Mouse (Mus musculus): ENCODE data around the gene Haus6. TPM values are rescaled to one million over a fixed set of nuclear protein-coding genes. Genes with fewer than 3 reads are reported as not detected.
"Not testable (repeated sequence)": the region's sequence is repeated elsewhere in the genome, so short reads cannot be mapped to it uniquely, and the experiment has no call there.

Gene Haus6
- polyA plus RNA-seq (2014; fragmentation: Nextera tagmentation; extraction: Ambion mirVana), result 30.7 and 32.6 TPM in 2 replicates

DNA sequence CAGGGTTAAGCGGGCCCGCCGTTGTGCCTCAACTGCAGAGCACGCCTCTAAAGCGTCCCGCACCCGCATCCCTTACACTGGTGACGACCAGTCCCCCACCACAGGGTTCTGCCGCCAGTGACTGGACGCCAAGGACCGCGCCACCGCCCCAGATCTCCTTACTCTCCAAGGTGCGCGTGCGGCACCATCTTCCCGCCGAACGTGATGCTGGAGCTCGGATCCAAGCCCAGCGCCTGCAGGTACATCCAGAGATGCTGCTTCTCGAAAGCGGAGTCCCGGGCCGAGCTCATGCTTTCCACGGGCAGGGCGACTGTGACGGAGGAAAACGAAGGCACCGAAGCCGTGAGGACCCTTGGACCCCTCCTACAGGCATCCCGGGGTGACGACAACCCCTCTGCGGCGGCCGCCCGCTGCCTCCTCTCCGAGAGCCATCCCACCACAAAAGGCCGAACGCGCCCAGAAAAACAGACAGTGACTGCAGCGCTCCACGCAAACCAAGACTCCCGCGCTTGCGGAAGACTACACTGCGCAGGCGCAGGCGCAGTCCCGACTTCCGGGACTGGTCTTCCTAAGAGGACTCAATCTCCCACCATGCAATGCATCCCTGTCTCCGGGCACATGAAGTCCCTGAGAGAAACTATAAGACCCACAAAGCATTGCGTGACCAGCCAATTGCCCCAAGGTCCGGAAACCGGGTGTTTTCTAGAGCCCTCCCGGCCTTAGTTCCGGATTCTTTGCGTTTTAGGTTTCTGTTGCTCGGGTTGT lies at the start of gene Haus6:
Gene Haus6, minus strand, starts transcription at position 532 of the 765 bp plus-strand sequence.
- Histone ChIP-seq H3K36me3 (replicated peaks; ENCODE audit: control insufficient read depth, insufficient read depth, low read depth, low read length) (no peaks in the 10 kb centered on the region), H3K9ac (replicated peaks; ENCODE audit: low read length) (peak within 1 kb of the TSS; percentile 88), H3K27me3 (ENCODE audit: control insufficient read depth, insufficient read depth, low read length) (no peaks in the 10 kb centered on the region), H3K9me3 (replicated peaks; ENCODE audit: control insufficient read depth, low read length) (no peaks in the 10 kb centered on the region), H3K4me3 (ENCODE audit: low read depth, low read length) (peak within 1 kb of the TSS; percentile 88), H3K4me2 (ENCODE audit: low read depth, low read length) (peak within 1 kb of the TSS; percentile 70), H3K27ac (replicated peaks; ENCODE audit: low read depth, low read length) (peak within 1 kb of the TSS; percentile 61), H3K4me1 (ENCODE audit: control insufficient read depth, insufficient read depth, low read length) (no peaks in the 10 kb centered on the region)
- DNase-seq (ENCODE audit: low spot score) (peak; percentile 97), ATAC-seq (replicated peaks; ENCODE audit: insufficient number of reproducible peaks, low FRiP score, low TSS enrichment, low read depth) (peak; percentile 99)
- WGBS, result under 1% methylated on average over 59 of the region's 59 CpGs

GRCm38 (mm10) chr4:86657176-86657575 lies 45.3 kb upstream of the Haus6 start:
- no peak overlapping the region for H3K4me3 ChIP-seq (ENCODE audit: low read depth, low read length)

DNA sequence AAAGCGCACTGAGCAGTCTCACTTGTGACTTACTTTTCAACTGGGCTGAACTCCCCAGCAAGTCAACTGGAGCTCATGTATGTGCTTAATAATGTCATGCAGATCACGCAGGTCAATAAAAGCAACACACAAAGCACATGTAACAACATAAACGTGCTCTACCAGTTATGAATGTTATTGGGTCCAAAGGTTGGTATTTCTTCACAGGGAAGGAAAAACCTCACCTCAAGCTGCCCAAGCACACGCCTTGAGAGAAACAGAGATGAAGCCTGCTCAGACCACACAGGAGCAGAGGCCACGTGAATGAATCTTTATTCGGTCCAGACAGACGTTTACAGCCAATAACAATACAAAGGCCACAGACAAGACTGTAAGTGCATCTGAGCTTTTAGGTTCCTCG lies 44.6 kb upstream of the Haus6 start:
- not testable (repeated sequence) for ATAC-seq (replicated peaks; ENCODE audit: insufficient number of reproducible peaks, low FRiP score, low TSS enrichment, low read depth); H3K4me1 ChIP-seq (ENCODE audit: control insufficient read depth, insufficient read depth, low read length); DNase-seq (ENCODE audit: low spot score); H3K27ac ChIP-seq (replicated peaks; ENCODE audit: low read depth, low read length); H3K4me2 ChIP-seq (ENCODE audit: low read depth, low read length); H3K4me3 ChIP-seq (ENCODE audit: low read depth, low read length); H3K36me3 ChIP-seq (replicated peaks; ENCODE audit: control insufficient read depth, insufficient read depth, low read depth, low read length); H3K9ac ChIP-seq (replicated peaks; ENCODE audit: low read length); H3K9me3 ChIP-seq (replicated peaks; ENCODE audit: control insufficient read depth, low read length); H3K27me3 ChIP-seq (ENCODE audit: control insufficient read depth, insufficient read depth, low read length)
- WGBS, result 94% methylated on average over 8 of the region's 8 CpGs

More at GRCm38 (mm10) chr4:86657176-86657575, 45.3 kb upstream of the Haus6 start:
- no peaks in the 10 kb centered on the region for H3K4me1 ChIP-seq (ENCODE audit: control insufficient read depth, insufficient read depth, low read length)
- no peaks in the 10 kb centered on the region for H3K9me3 ChIP-seq (replicated peaks; ENCODE audit: control insufficient read depth, low read length)
- ATAC-seq (replicated peaks; ENCODE audit: insufficient number of reproducible peaks, low FRiP score, low TSS enrichment, low read depth), result no peak
- no peak for DNase-seq (ENCODE audit: low spot score)
- no peak overlapping the region for H3K9ac ChIP-seq (replicated peaks; ENCODE audit: low read length)
- no peak overlapping the region for H3K27ac ChIP-seq (replicated peaks; ENCODE audit: low read depth, low read length)
- H3K4me2 ChIP-seq (ENCODE audit: low read depth, low read length), result no peak overlapping the region
- 95% methylated on average over 12 of the region's 12 CpGs for WGBS
- peaks cover 3% of the 10 kb centered on the region; the same call in 1 of the 2 replicates for H3K36me3 ChIP-seq (replicated peaks; ENCODE audit: control insufficient read depth, insufficient read depth, low read depth, low read length)
- H3K27me3 ChIP-seq (ENCODE audit: control insufficient read depth, insufficient read depth, low read length), result no peaks in the 10 kb centered on the region

DNA sequence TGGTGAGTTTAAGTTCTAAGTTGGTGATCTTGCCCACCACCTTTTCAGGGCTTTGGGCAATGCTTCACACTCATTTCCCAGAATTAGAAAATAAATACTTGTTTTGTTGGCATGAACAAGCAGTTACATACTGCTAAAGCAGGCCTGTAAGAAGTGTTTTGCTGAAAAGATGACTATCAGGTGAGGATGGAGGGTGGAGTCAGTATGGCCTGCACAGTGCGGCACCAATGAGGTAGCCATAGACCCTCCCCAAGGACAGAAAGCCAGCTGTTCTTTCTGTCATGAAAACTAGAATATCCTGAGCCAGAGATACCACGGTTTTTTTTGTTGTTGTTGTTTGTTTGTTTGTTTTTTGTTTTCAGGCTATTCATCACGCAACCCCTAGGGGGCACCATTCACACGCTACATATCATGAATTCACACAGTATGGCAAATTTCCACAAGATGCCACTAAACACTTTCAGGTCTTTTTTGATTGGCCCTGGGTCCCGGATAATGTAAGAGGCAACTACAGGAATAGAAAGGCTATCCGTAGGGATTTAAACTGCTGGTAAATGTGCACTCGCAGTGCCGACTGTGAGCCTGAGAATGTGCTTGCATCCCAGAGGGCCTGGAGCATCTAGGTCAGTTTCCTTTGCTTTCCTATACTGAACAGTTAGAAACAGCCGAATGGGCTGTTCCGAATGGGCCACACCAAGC lies 40.0 kb upstream of the Haus6 start:
- DNase-seq (ENCODE audit: low spot score) (peak; percentile 10), ATAC-seq (replicated peaks; ENCODE audit: insufficient number of reproducible peaks, low FRiP score, low TSS enrichment, low read depth) (no peak)
- H3K27me3 ChIP-seq (ENCODE audit: control insufficient read depth, insufficient read depth, low read length), result no peaks in the 10 kb centered on the region
- 67% methylated on average over 10 of the region's 10 CpGs for WGBS
- no peak overlapping the region for H3K27ac ChIP-seq (replicated peaks; ENCODE audit: low read depth, low read length)
- no peak overlapping the region for H3K4me3 ChIP-seq (ENCODE audit: low read depth, low read length)
- H3K9me3 ChIP-seq (replicated peaks; ENCODE audit: control insufficient read depth, low read length), result no peaks in the 10 kb centered on the region
- H3K9ac ChIP-seq (replicated peaks; ENCODE audit: low read length), result no peak overlapping the region
- H3K36me3 ChIP-seq (replicated peaks; ENCODE audit: control insufficient read depth, insufficient read depth, low read depth, low read length), result no peaks in the 10 kb centered on the region
- no peak overlapping the region for H3K4me2 ChIP-seq (ENCODE audit: low read depth, low read length)
- H3K4me1 ChIP-seq (ENCODE audit: control insufficient read depth, insufficient read depth, low read length), result no peaks in the 10 kb centered on the region

DNA sequence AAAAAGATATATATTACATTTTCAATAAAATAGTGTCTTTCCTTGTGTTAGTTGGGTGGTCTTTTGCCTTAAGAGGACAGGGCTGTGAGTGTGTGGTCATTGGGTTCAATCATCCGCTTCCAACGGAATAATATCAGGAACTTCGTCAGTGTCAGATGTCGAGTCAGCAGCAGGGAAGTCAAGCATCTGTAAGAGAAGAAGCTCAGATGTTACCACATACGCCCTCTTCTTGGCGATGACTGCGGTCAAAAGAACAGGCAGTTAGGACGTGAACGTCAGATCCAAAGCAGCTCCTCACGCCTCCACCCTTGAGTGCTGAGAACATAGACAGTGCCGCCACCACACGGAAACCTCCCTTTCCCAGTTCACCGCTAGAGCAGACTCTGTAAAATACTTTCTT lies 36.5 kb upstream of the Haus6 start:
- WGBS, result 92% methylated on average over 10 of the region's 13 CpGs
- H3K4me1 ChIP-seq (ENCODE audit: control insufficient read depth, insufficient read depth, low read length); H3K4me3 ChIP-seq (ENCODE audit: low read depth, low read length); H3K27me3 ChIP-seq (ENCODE audit: control insufficient read depth, insufficient read depth, low read length); H3K4me2 ChIP-seq (ENCODE audit: low read depth, low read length); H3K9me3 ChIP-seq (replicated peaks; ENCODE audit: control insufficient read depth, low read length); H3K9ac ChIP-seq (replicated peaks; ENCODE audit: low read length); DNase-seq (ENCODE audit: low spot score); H3K36me3 ChIP-seq (replicated peaks; ENCODE audit: control insufficient read depth, insufficient read depth, low read depth, low read length); ATAC-seq (replicated peaks; ENCODE audit: insufficient number of reproducible peaks, low FRiP score, low TSS enrichment, low read depth); H3K27ac ChIP-seq (replicated peaks; ENCODE audit: low read depth, low read length): not testable (repeated sequence)

DNA sequence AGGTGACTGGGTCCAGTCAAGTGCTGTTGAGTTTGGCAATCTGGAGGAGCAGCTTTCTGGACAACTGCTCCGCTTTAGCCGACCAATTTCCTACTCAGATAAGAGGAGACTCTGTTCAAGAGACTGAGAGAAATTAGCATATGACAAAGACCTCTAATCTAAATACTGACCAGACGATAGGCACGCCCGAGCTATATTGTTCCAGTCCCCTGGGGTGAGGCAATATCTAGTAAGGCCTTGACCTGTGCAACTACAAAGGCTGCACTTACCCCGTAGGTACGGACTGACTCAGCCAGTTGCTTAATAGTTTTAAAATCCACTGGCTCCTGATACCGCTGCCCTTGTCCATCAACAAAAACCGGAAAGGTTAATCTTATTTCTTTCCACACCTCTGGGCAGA lies 25.7 kb upstream of the Haus6 start:
- H3K4me2 ChIP-seq (ENCODE audit: low read depth, low read length); H3K4me1 ChIP-seq (ENCODE audit: control insufficient read depth, insufficient read depth, low read length); H3K4me3 ChIP-seq (ENCODE audit: low read depth, low read length); H3K9ac ChIP-seq (replicated peaks; ENCODE audit: low read length); H3K36me3 ChIP-seq (replicated peaks; ENCODE audit: control insufficient read depth, insufficient read depth, low read depth, low read length); H3K27me3 ChIP-seq (ENCODE audit: control insufficient read depth, insufficient read depth, low read length); ATAC-seq (replicated peaks; ENCODE audit: insufficient number of reproducible peaks, low FRiP score, low TSS enrichment, low read depth); H3K27ac ChIP-seq (replicated peaks; ENCODE audit: low read depth, low read length); DNase-seq (ENCODE audit: low spot score); H3K9me3 ChIP-seq (replicated peaks; ENCODE audit: control insufficient read depth, low read length): not testable (repeated sequence)
- 90% methylated on average over 9 of the region's 9 CpGs for WGBS

DNA sequence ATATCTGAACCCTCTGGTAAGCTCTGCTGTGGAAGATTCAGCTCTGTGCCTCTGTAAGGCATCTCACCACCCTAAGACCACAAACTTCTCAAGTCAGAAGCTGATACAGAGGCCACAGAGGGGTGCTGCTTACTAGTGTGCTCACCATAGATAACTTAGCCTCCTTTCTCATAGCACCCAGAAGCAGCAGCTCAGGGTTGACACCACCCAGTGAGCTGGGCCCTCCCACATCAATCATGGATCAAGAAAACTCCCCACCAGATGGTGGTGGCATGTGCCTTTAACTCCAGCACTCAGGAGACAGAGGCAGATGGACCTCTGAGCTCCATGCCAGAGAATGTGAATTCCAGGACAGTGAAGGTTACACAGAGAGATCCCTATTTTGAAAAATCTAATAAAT lies 23.0 kb upstream of the Haus6 start:
- H3K4me2 ChIP-seq (ENCODE audit: low read depth, low read length); H3K36me3 ChIP-seq (replicated peaks; ENCODE audit: control insufficient read depth, insufficient read depth, low read depth, low read length); ATAC-seq (replicated peaks; ENCODE audit: insufficient number of reproducible peaks, low FRiP score, low TSS enrichment, low read depth); H3K27me3 ChIP-seq (ENCODE audit: control insufficient read depth, insufficient read depth, low read length); H3K4me3 ChIP-seq (ENCODE audit: low read depth, low read length); H3K9ac ChIP-seq (replicated peaks; ENCODE audit: low read length); H3K27ac ChIP-seq (replicated peaks; ENCODE audit: low read depth, low read length); H3K9me3 ChIP-seq (replicated peaks; ENCODE audit: control insufficient read depth, low read length); DNase-seq (ENCODE audit: low spot score); H3K4me1 ChIP-seq (ENCODE audit: control insufficient read depth, insufficient read depth, low read length): not testable (repeated sequence)

- not testable (repeated sequence) for H3K36me3 ChIP-seq (replicated peaks; ENCODE audit: control insufficient read depth, insufficient read depth, low read depth, low read length); H3K27me3 ChIP-seq (ENCODE audit: control insufficient read depth, insufficient read depth, low read length); H3K27ac ChIP-seq (replicated peaks; ENCODE audit: low read depth, low read length); DNase-seq (ENCODE audit: low spot score); H3K9me3 ChIP-seq (replicated peaks; ENCODE audit: control insufficient read depth, low read length); H3K4me1 ChIP-seq (ENCODE audit: control insufficient read depth, insufficient read depth, low read length); H3K4me2 ChIP-seq (ENCODE audit: low read depth, low read length); H3K4me3 ChIP-seq (ENCODE audit: low read depth, low read length); H3K9ac ChIP-seq (replicated peaks; ENCODE audit: low read length); ATAC-seq (replicated peaks; ENCODE audit: insufficient number of reproducible peaks, low FRiP score, low TSS enrichment, low read depth)
Measured at GRCm38 (mm10) chr4:86634312-86634711, 22.5 kb upstream of the Haus6 start.
